Comparison of ENCODE assay signal across 27 mouse cellular contexts in genomic region chr4:84218961-84219360, GRCm38 (mm10).
"Had no signal": no experiment of that assay in that cellular context is flagged by ENCODE, and none has a peak within 500 bp of the region (broad histone marks: within the 10 kb centered on the region; RNA-seq: fewer than 3 reads in every experiment).

No protein-coding gene starts in this region.

- ATAC-seq: hindbrain, embryonic 16.5 days; intestine, embryonic 16.5 days; liver, embryonic 12.5 days had no signal

- H3K4me1 ChIP-seq: heart, embryonic 12.5 days; limb, embryonic 15.5 days; liver, embryonic 12.5 days had no signal

- H3K9me3 ChIP-seq: heart, embryonic 10.5 days; heart, embryonic 12.5 days; hindbrain, embryonic 10.5 days; hindbrain, embryonic 12.5 days; kidney, embryonic 15.5 days; limb, embryonic 13.5 days; limb, embryonic 15.5 days; liver, embryonic 12.5 days had no signal

- H3K9ac ChIP-seq: heart, embryonic 12.5 days; hindbrain, embryonic 12.5 days; hindbrain, embryonic 14.5 days; kidney, embryonic 15.5 days; limb, embryonic 13.5 days; limb, embryonic 15.5 days; liver, embryonic 12.5 days; liver, embryonic 14.5 days had no signal

- H3K4me3 ChIP-seq: gastrocnemius, adult 2 months; heart, embryonic 10.5 days; heart, embryonic 12.5 days; hindbrain, embryonic 10.5 days; hindbrain, embryonic 12.5 days; kidney, embryonic 15.5 days; limb, embryonic 13.5 days; limb, embryonic 15.5 days; liver, embryonic 12.5 days had no signal

- H3K27ac ChIP-seq: gastrocnemius, adult 2 months; heart, embryonic 10.5 days; hindbrain, embryonic 10.5 days; hindbrain, embryonic 12.5 days; hindbrain, embryonic 14.5 days; kidney, embryonic 15.5 days; kidney, postnatal 0 days; limb, embryonic 13.5 days; limb, embryonic 15.5 days; liver, embryonic 12.5 days; liver, embryonic 14.5 days had no signal

- H3K4me2 ChIP-seq: heart, embryonic 12.5 days; hindbrain, embryonic 12.5 days; hindbrain, embryonic 14.5 days; kidney, embryonic 15.5 days; limb, embryonic 13.5 days; limb, embryonic 15.5 days; liver, embryonic 12.5 days had no signal

- H3K27me3 ChIP-seq: heart, embryonic 12.5 days; hindbrain, embryonic 12.5 days; kidney, embryonic 15.5 days; limb, embryonic 13.5 days; limb, embryonic 15.5 days; liver, embryonic 12.5 days had no signal

- H3K36me3 ChIP-seq: heart, embryonic 10.5 days; heart, embryonic 12.5 days; hindbrain, embryonic 10.5 days; hindbrain, embryonic 12.5 days; kidney, embryonic 15.5 days; limb, embryonic 13.5 days; limb, embryonic 15.5 days; liver, embryonic 12.5 days had no signal

- DNase-seq: gastrocnemius, adult 2 months; gastrocnemius, postnatal 10 days; gastrocnemius, postnatal 25 days; heart, adult 18-20 months; heart, postnatal 10 days; heart, postnatal 4 days; kidney, adult 11 months; kidney, adult 2 months; kidney, adult 9 months; kidney, postnatal 14 days; kidney, postnatal 36 days; layer of hippocampus, adult 9-11 months; layer of hippocampus, postnatal 36 days; left cerebral cortex, postnatal 4 days had no signal
